Mouse (Mus musculus): ENCODE data around the gene BC030867.

BC030867 gene

DNA sequence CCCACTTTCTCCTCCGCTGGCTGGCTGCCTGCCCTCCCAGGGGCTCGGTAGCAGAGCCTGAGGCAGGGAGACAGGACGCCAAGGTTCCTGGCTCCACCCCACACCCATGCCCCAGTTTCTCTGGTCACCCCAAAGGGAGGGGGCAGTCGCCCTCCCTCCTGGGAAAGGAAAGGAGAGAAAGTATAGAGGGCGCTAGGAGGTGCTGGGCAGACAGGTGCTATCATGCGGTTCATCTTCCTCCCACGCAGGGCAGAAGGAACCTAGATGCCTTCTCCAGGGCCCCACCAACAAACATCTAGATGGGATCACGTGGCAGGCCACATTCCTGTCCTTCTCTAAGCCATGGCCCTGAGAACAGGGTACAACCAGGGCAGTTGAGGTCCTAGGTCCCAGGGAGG, 26.7 kb upstream of the BC030867 start:
- DNase-seq, result peak; percentile 72

DNA sequence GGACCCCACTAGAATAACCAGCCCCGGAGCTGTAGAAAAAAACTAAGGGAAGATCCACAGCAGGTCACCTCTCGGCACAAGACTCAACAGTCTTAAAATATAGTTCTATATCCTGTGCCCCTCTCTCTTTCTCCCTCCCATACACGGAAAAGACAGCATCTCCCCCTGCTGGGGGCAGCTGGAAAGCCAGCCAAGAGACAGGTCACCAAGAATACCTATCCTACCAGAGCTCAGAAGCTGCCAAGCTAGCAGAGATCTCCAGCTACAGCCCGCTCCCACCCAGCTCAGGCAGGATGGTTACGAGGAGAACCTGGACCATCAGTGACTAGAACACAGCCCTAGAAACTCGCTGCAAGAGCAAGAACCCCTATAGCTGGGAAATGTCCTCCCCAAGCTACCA, 25.5 kb upstream of the BC030867 start:
- no peak for DNase-seq

DNA sequence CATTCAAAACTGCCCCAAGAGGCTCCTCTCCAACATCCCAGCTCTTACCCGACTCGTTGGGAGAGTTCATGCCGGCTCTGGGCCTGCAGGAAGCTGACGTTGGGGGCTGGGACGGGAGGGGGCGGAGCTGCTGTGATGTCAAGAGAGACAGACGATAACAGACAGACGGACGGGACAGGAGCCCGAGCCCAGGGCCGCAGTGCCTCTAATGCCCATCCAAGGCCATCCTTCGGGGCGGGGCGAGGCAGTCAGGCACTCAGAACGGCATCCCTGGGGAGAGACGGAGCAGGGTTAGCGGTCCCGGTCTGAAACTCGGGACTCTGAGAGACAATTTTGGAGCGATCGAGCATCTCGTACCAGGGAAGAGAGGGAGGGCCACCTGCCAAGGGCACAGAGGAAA, 24.0 kb upstream of the BC030867 start:
- DNase-seq, result no peak

DNA sequence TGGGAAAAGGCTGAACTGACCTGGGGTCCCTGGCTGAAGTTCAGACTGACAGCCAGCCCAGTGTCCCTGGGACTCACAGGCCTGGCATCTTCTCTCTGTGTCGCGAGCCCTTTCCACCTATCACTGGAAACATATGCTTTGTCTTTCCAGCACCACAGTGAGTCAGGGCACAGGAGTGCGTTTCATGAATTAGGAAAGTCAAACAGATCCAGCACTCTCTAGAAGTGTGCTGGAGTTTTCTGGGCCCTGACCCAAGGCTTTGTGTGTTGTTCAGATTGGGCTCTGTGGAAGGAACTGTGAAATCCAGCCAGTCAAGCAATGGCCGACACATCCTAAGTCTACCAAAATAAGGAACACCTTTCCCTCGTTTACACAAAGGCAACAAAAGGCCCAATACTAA, 23.5 kb upstream of the BC030867 start:
- no peak for DNase-seq

DNA sequence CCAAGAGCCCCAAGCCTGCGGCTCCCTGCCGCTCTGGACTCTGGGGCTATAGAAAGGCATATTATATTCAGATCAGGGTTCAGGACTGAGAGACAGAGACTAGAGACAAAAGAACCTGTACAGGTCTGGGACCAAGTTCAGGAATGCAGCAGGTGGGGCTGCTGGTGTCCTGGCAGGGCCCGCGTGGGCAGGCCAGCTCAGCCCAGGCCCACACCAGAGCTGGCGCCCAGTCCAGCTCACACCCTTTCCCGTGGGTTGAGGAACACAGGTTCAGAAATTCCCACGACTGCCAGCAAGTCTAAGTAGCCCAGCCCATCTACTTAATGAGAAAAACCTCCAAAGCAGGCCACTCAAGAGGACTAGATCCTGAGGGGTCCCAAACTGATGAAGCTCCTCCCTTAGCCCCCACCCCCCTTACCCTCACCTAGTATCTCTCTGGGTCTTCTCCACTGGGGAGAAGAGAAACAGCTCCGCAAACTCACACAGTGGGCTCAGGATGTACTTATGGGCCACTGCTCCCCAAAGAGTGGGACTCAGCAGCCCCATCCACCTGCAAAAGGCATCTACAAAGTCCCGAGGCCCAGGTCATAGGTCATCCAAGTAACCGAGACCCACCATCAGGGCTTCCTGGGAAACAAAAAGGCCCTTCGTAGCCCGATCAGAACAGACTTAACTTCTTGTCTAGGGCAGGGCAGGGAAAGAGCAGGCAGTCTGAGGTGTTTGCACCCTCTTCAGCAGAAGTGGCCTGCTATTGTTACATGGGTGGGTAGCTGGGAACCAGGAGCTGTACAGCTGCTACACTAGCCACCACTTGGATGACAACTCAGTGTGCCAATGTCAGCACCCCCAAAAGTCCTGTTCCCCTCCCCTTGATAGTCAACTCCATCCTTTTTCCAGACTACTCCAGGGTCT, 22.4 kb upstream of the BC030867 start:
- DNase-seq, result no peak

DNA sequence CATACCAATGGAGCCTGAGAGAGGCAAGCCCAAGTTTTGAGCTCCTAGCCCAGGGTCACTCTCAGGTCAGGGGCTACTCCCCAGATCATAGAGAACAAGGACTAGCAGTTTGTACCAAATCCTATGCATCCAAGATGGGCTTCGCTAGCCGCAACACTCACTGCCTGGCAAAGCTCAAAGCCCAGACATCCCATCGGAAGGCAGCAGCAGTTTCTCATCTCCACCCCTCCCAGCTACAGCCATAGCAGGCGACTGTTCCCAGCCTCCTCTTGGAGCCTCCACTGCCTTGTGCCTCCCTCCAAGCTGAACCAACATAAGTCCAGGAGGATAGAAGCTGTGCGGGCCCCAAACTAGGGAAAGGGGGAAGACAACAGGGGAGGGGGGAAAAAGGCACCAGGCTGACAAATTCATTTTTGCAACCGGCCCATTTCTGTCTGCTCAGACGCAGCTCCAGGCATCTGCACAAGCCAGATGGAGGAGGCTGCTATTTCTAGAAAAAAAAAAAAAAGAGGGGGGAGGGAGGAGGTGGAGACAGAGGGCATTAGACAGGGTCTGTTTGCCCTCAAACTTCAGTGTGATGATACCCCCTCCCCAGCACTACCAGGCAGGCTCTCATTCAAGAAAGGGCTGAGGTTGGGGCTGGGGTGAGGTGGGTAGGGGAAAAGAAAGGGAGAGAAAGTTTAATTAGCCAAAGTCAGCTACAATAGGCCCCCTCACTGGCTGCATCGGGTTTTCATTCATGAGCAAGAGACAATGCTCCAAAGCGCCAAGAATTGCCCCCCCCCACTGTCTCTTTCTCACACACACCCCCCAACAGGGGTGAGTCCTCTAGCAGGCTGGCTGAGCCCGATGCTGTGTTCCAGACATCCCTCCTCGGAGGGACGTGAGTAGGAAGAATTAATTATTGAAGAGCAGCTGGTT, 21.2 kb upstream of the BC030867 start:
- DNase-seq, result no peak

DNA sequence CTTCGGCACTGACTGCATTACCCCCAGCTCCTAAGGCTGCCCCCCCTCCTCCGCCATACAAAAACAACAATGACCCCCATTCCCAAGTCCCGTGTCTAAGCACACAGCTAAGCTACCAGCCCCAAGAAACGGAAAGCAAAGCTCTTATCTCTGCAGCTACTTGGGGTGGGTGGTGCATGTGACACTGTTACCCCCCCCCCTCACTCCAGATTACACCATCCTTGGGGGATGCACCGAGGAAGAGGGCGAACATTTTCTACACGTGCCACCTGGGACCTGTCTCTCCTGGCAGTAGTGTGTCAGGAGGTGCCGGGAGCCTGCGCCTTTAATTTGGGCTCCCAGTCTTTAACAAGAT, 20.5 kb upstream of the BC030867 start:
- no peak for DNase-seq

DNA sequence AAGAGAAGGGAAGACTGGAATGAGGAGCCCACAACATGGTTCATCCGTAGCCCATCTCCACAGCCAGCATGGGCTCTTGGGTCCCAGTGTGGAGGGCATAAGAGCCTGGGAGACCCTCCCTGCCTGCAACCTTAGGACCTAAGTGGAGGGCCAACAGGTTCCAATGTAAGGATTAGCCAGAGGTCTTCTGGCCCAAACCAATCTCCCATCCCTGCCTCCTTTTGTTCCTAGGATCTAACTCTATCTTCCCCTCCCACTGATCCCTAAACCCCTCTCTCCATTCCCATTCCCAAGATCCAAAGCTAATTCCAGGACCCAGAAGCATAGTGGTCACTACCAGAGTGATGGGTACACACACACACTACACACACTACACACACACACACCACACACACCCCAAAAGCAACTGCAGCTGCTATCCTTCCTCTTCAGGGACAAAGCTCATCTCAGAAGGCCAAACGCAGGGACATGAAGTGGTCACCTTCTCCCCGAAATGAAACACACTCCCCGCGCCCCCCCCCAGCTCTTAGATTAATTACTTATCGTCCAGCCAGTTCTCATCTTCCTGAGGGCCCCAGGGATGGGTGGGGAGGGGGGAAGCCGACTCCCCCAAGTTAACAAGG, 19.9 kb upstream of the BC030867 start:
- DNase-seq, result no peak

DNA sequence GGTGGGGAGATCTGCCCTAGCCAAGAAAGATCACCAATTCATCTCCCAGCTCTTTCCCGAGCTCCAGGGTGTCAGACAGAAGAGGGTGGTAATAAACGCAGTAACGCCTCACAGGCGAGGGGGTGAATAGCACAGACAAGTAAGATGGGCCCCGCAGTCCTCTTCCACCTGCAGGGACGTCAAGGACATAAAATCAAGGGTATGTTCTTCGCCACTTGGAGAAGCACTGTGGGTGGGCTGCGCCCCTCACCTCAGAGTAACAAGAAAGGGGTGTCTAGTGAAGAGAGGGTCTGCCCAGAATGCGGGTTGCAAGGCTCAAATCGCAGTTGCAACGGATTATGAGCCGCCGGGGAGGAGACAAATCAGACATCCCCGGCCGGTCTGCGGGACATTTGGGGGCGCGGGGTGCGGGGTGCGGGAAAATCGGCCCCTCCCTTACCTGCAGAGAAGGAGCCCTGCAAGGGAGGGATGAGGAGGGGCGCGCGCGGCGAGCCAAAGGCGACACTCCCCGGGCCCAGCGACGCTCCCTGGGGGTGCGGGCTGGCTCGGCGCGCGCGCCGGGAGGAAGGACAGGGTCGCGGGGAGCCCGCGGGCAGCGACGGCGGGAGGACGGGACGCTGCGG, 19.2 kb upstream of the BC030867 start:
- no peak for DNase-seq

DNA sequence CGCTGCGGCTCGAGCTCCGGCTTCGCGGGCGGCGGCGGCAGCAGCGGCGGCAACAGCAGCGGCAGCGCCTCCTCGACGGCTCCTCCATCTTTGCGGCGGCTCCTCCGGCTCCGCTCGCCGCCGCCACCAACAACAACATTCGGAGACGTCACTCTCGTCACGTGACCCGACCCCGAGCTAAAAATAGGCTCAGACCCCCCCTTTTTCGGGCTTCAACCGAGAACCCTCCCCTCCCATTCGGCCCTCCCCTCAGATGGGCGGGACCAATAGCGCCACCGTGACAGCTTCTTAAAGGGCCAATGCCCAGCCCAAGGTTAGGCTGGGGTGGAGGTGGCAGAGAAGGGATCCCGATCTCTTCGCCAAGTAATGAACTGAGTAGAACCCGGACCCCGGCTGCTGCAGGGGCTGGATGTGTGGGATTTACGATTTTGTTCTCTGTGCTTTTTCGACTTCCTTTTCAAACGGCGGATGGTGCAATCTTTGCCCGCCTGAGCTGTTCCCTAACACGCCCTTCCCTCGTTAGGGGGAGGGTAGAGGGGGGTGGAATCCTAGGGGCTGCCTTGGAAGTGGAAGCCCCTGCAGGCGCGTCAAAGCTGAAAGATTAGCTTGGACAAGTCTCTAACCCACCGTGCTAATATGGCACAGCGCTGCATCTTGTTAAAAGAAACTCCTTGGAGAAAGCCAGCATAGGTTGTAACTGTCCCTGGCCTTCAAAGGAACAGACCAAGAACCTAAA, 18.5 kb upstream of the BC030867 start, which contains the start of gene Hdac5:
Hdac5 (minus strand) TSS at position 161 of the 736 bp plus-strand sequence.
- DNase-seq, result peak; percentile 98

DNA sequence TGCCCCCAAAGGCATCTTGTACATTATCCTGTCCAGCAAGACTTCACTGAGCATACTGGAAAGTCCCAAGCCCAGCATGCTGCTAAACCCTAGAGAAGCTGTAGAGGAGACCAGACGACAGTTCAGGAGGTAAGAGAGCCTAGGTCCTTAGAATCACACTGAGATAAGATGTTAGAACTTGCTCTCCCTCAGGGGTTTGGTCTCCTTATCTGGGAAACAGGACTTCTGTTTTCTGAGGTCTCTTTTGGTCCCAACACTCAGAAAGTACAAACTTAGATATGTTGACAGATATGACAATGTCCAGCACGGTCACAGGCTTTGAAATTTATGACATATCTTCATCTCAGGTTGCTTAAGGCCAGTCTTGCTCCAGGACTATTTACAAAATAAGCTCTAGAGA, 12.7 kb upstream of the BC030867 start:
- DNase-seq, result no peak

DNA sequence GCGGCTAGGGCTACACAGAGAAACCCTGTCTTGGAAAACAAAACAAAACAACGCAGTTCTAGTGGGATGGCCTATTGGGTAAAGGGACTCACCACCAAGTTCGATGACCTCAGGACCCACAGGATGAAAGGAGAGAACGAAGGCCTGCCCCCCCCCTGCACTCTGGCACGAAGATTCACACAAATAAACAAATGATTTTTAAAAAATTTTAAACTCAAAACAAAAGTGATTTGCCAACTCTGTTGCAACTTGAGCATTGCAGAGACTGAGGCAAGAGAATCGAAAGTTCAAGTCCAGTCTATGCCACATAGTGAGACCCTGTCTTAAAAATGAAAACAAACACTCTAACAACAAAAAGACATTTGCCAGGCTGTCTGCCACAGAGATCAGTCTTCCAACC, 8.0 kb upstream of the BC030867 start:
- DNase-seq, result no peak

DNA sequence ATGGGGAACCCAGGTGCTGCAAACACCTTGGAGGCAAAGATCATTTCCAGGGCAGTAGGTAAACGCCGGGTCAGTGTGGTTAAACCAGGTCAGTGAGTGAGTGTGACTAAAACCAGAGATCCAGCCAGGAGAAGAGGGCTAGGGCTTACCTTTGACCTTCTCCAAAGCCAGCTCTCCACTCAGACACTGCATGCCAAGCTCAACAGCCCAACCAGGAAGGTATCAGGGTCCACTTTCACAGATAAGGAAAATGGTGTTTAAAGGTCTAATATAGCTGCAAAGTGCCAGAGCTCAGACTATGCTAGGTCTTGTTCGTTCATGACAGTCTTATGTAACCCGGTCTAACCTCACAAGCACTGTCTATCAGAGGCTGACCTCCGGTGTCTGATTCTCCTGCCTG, 7.4 kb upstream of the BC030867 start:
- peak; percentile 55 for DNase-seq

DNA sequence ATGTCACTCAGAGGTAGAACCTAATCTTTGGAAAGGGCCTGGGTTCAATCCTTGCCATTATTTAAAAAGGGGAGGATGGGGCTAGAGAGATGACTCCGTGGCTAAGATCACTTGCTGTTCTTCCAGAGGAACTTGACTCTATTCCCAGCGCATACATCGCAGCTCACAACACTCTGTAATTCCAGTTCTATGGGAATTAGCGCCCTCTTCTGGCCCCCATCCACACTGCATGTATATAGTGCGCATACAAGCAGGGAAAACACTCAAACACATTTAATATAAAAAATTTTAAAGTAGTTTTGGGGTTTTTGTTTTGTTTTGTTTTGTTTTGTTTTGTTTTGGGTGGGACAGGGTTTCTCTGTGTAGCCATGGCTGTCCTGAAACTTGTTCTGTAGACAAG, 6.8 kb upstream of the BC030867 start:
- DNase-seq, result no peak

DNA sequence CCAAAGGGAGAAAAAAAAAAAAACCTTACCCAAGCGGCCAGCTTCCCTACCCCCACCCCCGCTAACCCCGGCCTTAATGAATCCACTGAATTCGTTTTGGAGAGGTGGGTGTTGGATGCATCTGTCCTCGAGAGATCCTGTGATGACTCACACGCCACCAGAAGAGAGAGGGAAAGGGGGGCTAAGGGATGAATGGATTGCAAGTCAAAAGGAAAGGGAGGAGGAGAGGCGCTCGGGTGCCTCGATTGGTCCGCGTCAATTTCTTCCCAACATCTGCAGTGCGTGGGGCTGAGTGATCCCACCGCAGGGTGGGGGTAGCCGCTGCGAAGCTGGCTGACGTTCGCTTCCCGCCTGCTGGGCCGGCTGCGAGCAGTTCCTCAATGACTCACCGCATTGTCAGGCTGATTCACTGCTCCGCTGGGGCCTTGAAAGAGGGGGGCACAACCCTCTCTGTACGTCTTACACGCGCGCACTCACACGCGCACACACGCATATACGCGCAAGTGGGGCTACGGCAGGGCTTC, 3.7 kb upstream of the BC030867 start:
- no peak for DNase-seq

DNA sequence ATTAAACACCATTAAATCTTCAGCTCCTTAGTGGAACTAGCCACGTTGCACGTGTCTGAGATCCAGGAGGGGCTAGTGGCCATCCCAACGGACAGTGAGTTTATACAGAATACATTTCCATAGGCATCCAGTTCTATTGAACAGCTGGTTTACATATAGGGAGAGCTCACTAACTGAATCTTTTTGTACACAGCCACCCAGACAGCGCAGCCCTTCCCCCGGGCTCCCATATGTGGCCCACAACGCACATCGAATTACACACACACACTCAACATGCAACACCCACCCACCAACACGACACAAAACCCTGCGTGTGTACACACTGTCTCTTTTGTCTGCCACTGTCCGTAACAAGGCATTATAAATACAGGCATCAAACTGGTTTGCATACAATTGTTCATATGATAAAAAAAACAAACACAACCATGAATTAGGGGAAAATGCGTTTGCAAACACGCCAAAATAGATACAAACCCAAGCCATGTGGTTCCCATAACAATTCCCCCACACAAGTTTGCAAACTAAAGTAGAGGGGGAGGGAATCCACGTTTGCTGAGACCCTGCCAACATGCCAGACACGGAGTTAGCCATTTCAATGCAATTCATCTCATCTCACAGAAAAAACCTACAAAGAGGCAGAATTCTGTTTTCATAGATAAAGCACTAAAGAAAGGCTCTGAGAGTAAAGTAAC, 3.0 kb upstream of the BC030867 start:
- DNase-seq, result no peak

DNA sequence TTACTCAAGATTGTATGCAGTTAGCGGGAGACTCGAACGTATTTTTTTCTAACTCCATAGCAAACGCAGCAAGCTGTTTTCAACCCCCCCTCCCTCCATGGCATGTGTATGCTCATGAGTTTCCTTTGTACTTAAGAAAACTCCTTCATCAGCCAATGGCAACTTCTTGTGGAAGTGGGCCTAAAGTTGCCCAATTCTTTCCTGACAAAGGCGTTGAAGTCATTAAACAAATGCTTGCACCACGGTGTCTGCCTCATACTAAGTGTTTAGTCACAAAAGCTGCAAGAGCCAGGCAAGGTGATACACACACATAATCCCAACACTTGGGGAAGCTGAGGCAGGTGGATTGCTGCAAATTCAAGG, 2.4 kb upstream of the BC030867 start:
- no peak for DNase-seq

DNA sequence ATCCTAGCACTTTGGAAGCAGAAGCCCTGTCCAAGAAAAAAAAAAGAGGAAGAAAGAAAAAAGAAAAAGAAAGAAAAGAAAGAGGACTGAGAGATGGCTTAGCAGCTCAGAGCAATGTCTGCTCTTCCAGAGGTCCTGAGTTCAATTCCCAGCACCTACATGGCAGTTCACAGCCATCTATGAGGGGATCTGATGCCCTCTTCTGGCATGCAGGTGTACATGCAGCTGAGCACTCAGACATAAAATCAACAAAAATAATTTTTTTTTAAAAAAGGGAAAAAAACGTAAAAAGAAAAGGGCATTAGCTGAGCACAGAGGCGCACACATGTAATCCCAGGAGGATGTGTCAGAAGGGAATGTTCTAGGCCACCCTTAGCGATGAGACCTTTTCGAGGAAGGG, 1.8 kb upstream of the BC030867 start:
- no peak for DNase-seq

DNA sequence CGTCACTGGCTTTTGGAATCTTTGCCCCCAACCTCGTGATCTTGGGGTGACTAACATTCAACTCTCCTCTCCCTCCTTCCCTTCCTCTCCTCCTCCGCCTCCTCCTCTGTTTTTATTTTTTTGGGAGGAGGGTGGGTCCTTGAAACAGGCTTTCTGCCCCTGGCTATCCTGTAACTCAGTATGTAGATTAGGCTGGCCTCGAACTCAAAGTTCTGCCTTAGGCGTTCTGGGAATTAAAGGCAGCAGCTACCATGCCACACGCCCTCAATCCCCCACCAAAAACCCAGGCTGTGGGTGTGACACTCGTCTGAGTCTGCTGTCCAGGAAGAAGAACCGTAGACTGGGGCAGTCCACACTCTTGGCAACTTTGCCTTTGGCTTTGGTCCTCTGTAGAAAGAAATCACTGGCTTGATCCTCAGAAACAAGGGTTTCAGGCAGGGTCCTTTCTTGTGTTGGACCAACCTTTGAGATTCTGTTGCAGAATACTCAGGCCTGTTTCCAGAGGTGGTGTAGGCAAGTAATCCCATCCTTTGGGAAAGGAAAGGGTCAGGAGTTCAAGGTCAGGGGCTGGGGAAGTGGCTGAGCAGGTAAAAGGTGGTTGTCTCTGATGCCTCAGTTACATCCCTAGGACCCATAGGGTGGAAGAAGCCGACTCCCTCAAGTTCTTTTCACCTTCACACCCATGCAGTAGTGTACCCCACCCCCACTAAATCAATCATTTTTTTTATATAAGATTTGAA, 839 bp downstream of the BC030867 start:
- DNase-seq, result no peak

DNA sequence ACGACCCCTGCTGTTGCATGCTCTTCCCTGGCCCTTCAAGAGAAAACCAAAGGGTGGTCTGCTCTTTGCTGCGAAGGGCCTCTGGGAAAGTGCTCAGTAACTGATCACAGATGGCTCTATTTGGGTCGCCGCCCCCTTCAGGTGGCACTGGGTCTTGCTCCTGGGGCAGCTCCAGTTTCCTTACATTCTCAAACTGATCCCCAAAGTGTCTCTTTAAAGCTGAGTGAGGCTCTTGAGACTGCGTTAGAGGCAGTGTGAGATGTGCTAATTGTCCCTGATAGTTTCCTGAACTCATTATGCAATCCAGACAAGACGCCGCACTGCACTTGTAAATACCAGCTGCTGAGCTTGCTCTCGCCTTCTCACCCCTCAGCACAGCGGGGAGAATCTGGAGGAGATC, 8.8 kb downstream of the BC030867 start:
- DNase-seq, result no peak

DNA sequence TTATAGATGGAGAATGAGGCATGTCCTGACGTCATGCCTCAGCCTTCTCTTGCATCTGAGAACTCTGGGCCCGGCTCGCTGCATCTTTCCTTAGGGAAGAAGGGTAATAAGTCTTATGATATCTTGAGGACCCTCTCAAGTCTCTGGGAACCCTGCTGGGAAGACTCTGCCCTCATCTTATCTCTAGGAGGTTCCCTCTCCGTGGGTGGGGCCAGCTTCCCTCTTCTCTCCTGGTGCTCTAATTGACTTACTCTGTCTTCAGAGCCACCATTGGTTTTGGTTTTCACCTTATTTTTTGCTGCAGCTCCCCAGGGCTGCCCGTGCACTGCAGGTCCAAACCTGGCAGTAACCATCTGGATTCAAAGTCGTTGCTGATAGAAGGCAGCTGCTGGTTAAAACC, 9.4 kb downstream of the BC030867 start:
- no peak for DNase-seq

Measured in kidney, adult 11 months (tissue).